Comparison of ENCODE assay signal across 17 mouse cellular contexts in genomic region chr13:16738313-16738712, GRCm38 (mm10).
"Had no signal": no experiment of that assay in that cellular context is flagged by ENCODE, and none has a peak within 500 bp of the region (broad histone marks: within the 10 kb centered on the region; RNA-seq: fewer than 3 reads in every experiment).

No protein-coding gene starts in this region.

- H3K36me3 ChIP-seq: limb, embryonic 12.5 days; liver, embryonic 13.5 days; lung, embryonic 15.5 days; midbrain, embryonic 15.5 days; neural tube, embryonic 13.5 days; stomach, embryonic 15.5 days had no signal

- H3K27me3 ChIP-seq: limb, embryonic 12.5 days; liver, embryonic 13.5 days; lung, embryonic 15.5 days; megakaryocyte, embryonic 14.5 days; midbrain, embryonic 15.5 days; neural tube, embryonic 13.5 days; stomach, embryonic 15.5 days had no signal

- H3K4me3 ChIP-seq: limb, embryonic 12.5 days; liver, embryonic 13.5 days; lung, embryonic 15.5 days; megakaryocyte, embryonic 14.5 days; midbrain, embryonic 15.5 days; neural tube, embryonic 13.5 days; stomach, embryonic 15.5 days had no signal

- DNase-seq: kidney, postnatal 36 days; layer of hippocampus, adult 9-11 months; layer of hippocampus, postnatal 36 days; liver; liver, embryonic 13.5 days; liver, postnatal 0 days; lung, postnatal 14 days; thymus, adult 2 months; thymus, postnatal 25 days had no signal

- H3K27ac ChIP-seq: kidney, postnatal 0 days; limb, embryonic 12.5 days; liver, embryonic 13.5 days; lung, embryonic 15.5 days; macrophage; midbrain, embryonic 15.5 days; neural tube, embryonic 13.5 days; stomach, embryonic 15.5 days had no signal

- H3K4me1 ChIP-seq: limb, embryonic 12.5 days; liver, embryonic 13.5 days; lung, embryonic 15.5 days; megakaryocyte, embryonic 14.5 days; midbrain, embryonic 15.5 days; neural tube, embryonic 13.5 days; stomach, embryonic 15.5 days had no signal
